Mouse (Mus musculus) stomach, embryonic 16.5 days (tissue): ENCODE results near the gene Ap2a2. TPM values are rescaled to one million over a fixed set of nuclear protein-coding genes. Genes with fewer than 3 reads are reported as not detected.

Experiments used
- ATAC-seq: fragments of 200-750 bp; cut with Nextera tagmentation; 2 replicates; pipeline ENCODE4 v1.8.0; 2017; ENCODE audit warnings: moderate number of reproducible peaks, moderate TSS enrichment; ENCODE audit not compliant: insufficient read depth, low FRiP score
- H3K27ac ChIP-seq: fragments of 300-500 bp; sonication (generic); 2 replicates; pipeline ENCODE4 v1.5.1; 2014; ENCODE audit warnings: low read length
- H3K27me3 ChIP-seq: fragments of 300-500 bp; sonication (generic); 2 replicates; pipeline ENCODE4 v1.6.1; 2014; ENCODE audit warnings: low read length, control low read depth, mixed read lengths; ENCODE audit not compliant: control insufficient read depth, insufficient read depth
- H3K36me3 ChIP-seq: fragments of 300-500 bp; sonication (generic); 2 replicates; pipeline ENCODE4 v1.6.1; 2014; ENCODE audit warnings: low read length; ENCODE audit not compliant: control insufficient read depth, insufficient read depth
- H3K4me1 ChIP-seq: fragments of 300-500 bp; sonication (generic); 2 replicates; pipeline ENCODE4 v1.6.1; 2014; ENCODE audit warnings: low read length, control low read depth, mixed read lengths; ENCODE audit not compliant: control insufficient read depth, insufficient read depth
- H3K4me2 ChIP-seq: fragments of 300-500 bp; sonication (generic); 2 replicates; pipeline ENCODE4 v1.6.1; 2014; ENCODE audit warnings: low read depth, low read length, mixed read lengths
- H3K4me3 ChIP-seq: fragments of 300-500 bp; sonication (generic); replicated peaks from 2 replicates; pipeline ENCODE4 v1.5.1; 2014; ENCODE audit warnings: mild to moderate bottlenecking, low read length
- H3K9ac ChIP-seq: fragments of 300-500 bp; sonication (generic); 2 replicates; pipeline ENCODE4 v1.6.1; 2014; ENCODE audit warnings: low read length
- H3K9me3 ChIP-seq: fragments of 300-500 bp; sonication (generic); replicated peaks from 2 replicates; pipeline ENCODE4 v1.6.1; 2016; ENCODE audit warnings: low read length, control low read depth; ENCODE audit not compliant: control insufficient read depth
- WGBS: fragments of 180-500 bp; shearing (Covaris S2); extraction: QIAGEN DNeasy Blood & Tissue Kit; methylation state at CpG from one replicate; pipeline ENCODE4 v1.1.7; 2014; 5-methylcytosine and 5-hydroxymethylcytosine counted together
- polyA plus RNA-seq: library from polyadenylated mRNA; unstranded; fragments of >200 nt; fragmentation: Nextera tagmentation; extraction: Ambion mirVana; gene quantifications from 2 replicates; pipeline ENCODE4 v1.2.1, GENCODE M21; 2015

Ap2a2 gene
- polyA plus RNA-seq, 1 experiment from 2014 or later: 86.0 TPM

- no peaks in the 10 kb centered on the region for H3K36me3 ChIP-seq
- no peak for ATAC-seq
- 67% methylated on average over 9 of the region's 9 CpGs for WGBS
- H3K4me3 ChIP-seq: no peak overlapping the region
- H3K9me3 ChIP-seq: no peaks in the 10 kb centered on the region
- no peak overlapping the region for H3K9ac ChIP-seq
- H3K27me3 ChIP-seq: no peaks in the 10 kb centered on the region
- H3K4me2 ChIP-seq: no peak overlapping the region
- peaks cover 5% of the 10 kb centered on the region for H3K4me1 ChIP-seq
- H3K27ac ChIP-seq: no peak overlapping the region
Observed at GRCm38 (mm10) chr7:141569283-141569803, 7.4 kb downstream of the Ap2a2 start.

GRCm38 (mm10) chr7:141569916-141570315 is 7.9 kb downstream of the Ap2a2 start:
- H3K4me3 ChIP-seq: no peak overlapping the region
- WGBS: 77% methylated on average over 3 of the region's 3 CpGs
- no peaks in the 10 kb centered on the region for H3K9me3 ChIP-seq
- H3K27ac ChIP-seq: no peak overlapping the region
- H3K4me1 ChIP-seq: no peaks in the 10 kb centered on the region
- no peaks in the 10 kb centered on the region for H3K36me3 ChIP-seq
- ATAC-seq: peak; percentile 44; the same call in 1 of the 2 replicates
- H3K4me2 ChIP-seq: no peak overlapping the region
- H3K27me3 ChIP-seq: no peaks in the 10 kb centered on the region
- no peak overlapping the region for H3K9ac ChIP-seq

DNA sequence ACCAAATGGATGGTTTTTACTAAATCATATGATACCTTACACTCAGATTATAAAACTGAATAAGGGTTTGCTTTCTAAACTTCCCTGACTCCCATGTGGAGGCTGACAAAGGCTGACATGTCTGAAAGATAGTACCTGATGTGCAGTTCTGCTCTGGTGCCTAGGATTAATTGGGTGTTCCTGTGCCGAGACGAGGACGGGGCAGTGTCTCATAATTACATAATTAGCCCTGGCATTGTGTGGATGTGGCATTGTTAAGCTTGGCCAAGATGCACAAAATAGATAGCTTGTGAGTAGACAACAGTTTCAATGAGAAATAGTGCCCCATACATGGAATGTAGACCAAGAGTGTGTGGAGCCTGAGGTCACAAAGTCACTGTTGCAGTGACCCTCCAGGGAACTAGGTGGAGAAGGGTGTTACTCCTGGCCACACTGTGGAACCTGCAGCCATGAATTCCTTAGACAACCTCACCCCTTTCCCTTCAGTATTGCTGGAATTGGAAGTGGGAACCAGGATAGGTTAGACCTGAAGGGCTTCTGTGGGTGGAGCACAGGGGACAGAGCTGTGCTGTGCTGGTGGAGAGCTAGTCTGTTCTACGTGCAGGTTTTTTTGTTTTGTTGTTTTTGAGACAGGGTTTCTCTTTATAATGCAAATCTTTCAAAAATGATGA is 8.8 kb downstream of the Ap2a2 start:
- Histone ChIP-seq H3K36me3 (no peaks in the 10 kb centered on the region), H3K4me1 (no peaks in the 10 kb centered on the region), H3K9me3 (no peaks in the 10 kb centered on the region), H3K27me3 (no peaks in the 10 kb centered on the region), H3K4me2 (no peak overlapping the region), H3K4me3 (no peak overlapping the region), H3K27ac (no peak overlapping the region), H3K9ac (no peak overlapping the region)
- no peak for ATAC-seq
- 79% methylated on average over 4 of the region's 4 CpGs for WGBS

- Histone ChIP-seq H3K9me3 (no peaks in the 10 kb centered on the region), H3K27me3 (no peaks in the 10 kb centered on the region), H3K4me3 (no peak overlapping the region), H3K36me3 (no peaks in the 10 kb centered on the region), H3K9ac (no peak overlapping the region), H3K27ac (no peak overlapping the region), H3K4me1 (peaks cover 2% of the 10 kb centered on the region; the same call in 1 of the 2 replicates), H3K4me2 (no peak overlapping the region)
- no peak for ATAC-seq
- 58% methylated on average over 3 of the region's 3 CpGs for WGBS
Observed at GRCm38 (mm10) chr7:141574041-141574440, 12.1 kb downstream of the Ap2a2 start.

DNA sequence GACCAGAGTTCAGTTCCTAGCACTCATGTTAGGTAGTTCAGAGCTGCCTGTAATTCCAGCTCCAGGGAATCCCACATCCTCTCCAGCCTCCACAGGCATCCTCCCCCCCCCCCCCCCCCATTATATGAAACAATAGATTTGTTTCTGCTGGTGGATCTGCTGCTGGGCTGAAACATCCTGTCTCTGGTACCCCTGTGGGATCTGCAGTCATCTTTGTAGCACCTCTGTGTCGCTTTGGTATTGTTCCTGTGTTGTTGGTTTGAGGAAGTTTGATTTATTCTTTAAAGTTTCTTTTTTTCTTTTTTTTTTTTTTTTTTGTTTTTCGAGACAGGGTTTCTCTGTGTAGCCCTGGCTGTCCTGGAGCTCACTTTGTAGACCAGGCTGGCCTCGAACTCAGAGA is 13.5 kb downstream of the Ap2a2 start:
- Histone ChIP-seq H3K4me2 (no peak overlapping the region), H3K36me3 (no peaks in the 10 kb centered on the region)
- ATAC-seq: no peak

GRCm38 (mm10) chr7:141577801-141578200 is 15.8 kb downstream of the Ap2a2 start:
- Histone ChIP-seq H3K4me2 (no peak overlapping the region), H3K27ac (no peak overlapping the region), H3K36me3 (no peaks in the 10 kb centered on the region), H3K4me3 (no peak overlapping the region), H3K27me3 (no peaks in the 10 kb centered on the region), H3K9me3 (no peaks in the 10 kb centered on the region), H3K4me1 (peaks cover 2% of the 10 kb centered on the region; the same call in 1 of the 2 replicates), H3K9ac (no peak overlapping the region)
- 79% methylated on average over 3 of the region's 3 CpGs for WGBS
- no peak for ATAC-seq

More for the DNA sequence above, 13.5 kb downstream of the Ap2a2 start:
- Histone ChIP-seq H3K27ac (no peak overlapping the region), H3K9me3 (no peaks in the 10 kb centered on the region), H3K9ac (no peak overlapping the region), H3K4me1 (peaks cover 2% of the 10 kb centered on the region; the same call in 1 of the 2 replicates), H3K27me3 (no peaks in the 10 kb centered on the region), H3K4me3 (no peak overlapping the region)
- 79% methylated on average over 3 of the region's 3 CpGs for whole genome bisulfite sequencing

GRCm38 (mm10) chr7:141578511-141578910 is 16.5 kb downstream of the Ap2a2 start:
- Histone ChIP-seq H3K4me1 (peaks cover 2% of the 10 kb centered on the region; the same call in 1 of the 2 replicates), H3K4me3 (no peak overlapping the region), H3K9me3 (no peaks in the 10 kb centered on the region), H3K36me3 (no peaks in the 10 kb centered on the region), H3K4me2 (no peak overlapping the region), H3K27me3 (no peaks in the 10 kb centered on the region), H3K9ac (no peak overlapping the region), H3K27ac (no peak overlapping the region; the same call in 1 of the 2 replicates)
- ATAC-seq: no peak
- 97% methylated on average over 1 of the region's 1 CpGs for WGBS

- no peaks in the 10 kb centered on the region for H3K36me3 ChIP-seq
- WGBS: 90% methylated on average over 2 of the region's 2 CpGs
Observed at GRCm38 (mm10) chr7:141578943-141579342, 17.0 kb downstream of the Ap2a2 start.

DNA sequence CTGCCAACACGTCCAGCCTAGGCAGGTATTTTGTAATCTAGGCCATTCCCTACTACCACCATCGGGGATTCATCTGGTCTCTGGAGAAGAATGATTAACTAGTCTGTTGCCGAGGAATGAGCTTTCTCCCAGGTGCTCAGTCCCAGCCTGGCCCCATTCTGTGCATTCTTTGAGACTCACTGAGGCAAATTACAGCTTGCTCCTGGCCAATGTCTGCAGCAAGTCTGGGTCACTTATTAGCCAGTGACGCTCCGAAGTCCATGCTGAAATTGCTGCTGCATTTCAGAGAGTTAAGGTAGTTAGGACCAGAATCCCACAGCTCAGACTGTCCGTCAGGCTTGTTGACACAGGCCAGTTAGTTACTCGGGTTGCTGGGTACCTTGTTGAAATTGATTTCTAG is 19.4 kb downstream of the Ap2a2 start:
- H3K9ac ChIP-seq: no peak overlapping the region
- H3K4me3 ChIP-seq: no peak overlapping the region
- no peaks in the 10 kb centered on the region for H3K27me3 ChIP-seq
- H3K4me2 ChIP-seq: no peak overlapping the region
- H3K27ac ChIP-seq: no peak overlapping the region
- no peak for ATAC-seq
- H3K9me3 ChIP-seq: no peaks in the 10 kb centered on the region
- no peaks in the 10 kb centered on the region for H3K36me3 ChIP-seq
- WGBS: 65% methylated on average over 7 of the region's 7 CpGs
- H3K4me1 ChIP-seq: peaks cover 7% of the 10 kb centered on the region; the same call in 1 of the 2 replicates

More at GRCm38 (mm10) chr7:141578943-141579342, 17.0 kb downstream of the Ap2a2 start:
- H3K9me3 ChIP-seq: no peaks in the 10 kb centered on the region
- H3K9ac ChIP-seq: no peak overlapping the region
- H3K4me3 ChIP-seq: no peak overlapping the region
- H3K4me1 ChIP-seq: peaks cover 2% of the 10 kb centered on the region; the same call in 1 of the 2 replicates
- no peak overlapping the region; the same call in 1 of the 2 replicates for H3K27ac ChIP-seq
- H3K27me3 ChIP-seq: no peaks in the 10 kb centered on the region
- H3K4me2 ChIP-seq: no peak overlapping the region
- no peak for ATAC-seq
